Mouse (Mus musculus): ENCODE results near the gene Rabl6. TPM values are rescaled to one million over a fixed set of nuclear protein-coding genes. Genes with fewer than 3 reads are reported as not detected.

Rabl6 gene
- total RNA-seq, 4 experiments from 2014 or later, result 83.3 to 94.6 (median 89.3) TPM

- DNase-seq (ENCODE audit: low spot score in 2 of 2), result no peak
These were observed 11.4 kb downstream of the Rabl6 start for GRCm38 (mm10) chr2:25596765-25597510.

- DNase-seq (ENCODE audit: low spot score in 2 of 2), result no peak
These were observed 16.5 kb downstream of the Rabl6 start for GRCm38 (mm10) chr2:25591863-25592262.

- DNase-seq (ENCODE audit: low spot score in 2 of 2), result no peak
These were observed 20.0 kb downstream of the Rabl6 start for GRCm38 (mm10) chr2:25588227-25588907.

GRCm38 (mm10) chr2:25587290-25587689, 21.0 kb downstream of the Rabl6 start:
- no peak for DNase-seq (ENCODE audit: low spot score in 2 of 2)

GRCm38 (mm10) chr2:25585601-25586000, 22.7 kb downstream of the Rabl6 start:
- no peak for DNase-seq (ENCODE audit: low spot score in 2 of 2)

- DNase-seq (ENCODE audit: low spot score in 2 of 2), result no peak
These were observed 23.5 kb downstream of the Rabl6 start for GRCm38 (mm10) chr2:25584856-25585255.

- no peak for DNase-seq (ENCODE audit: low spot score in 2 of 2)
These were observed 24.2 kb downstream of the Rabl6 start for GRCm38 (mm10) chr2:25584152-25584551.

- no peak for DNase-seq (ENCODE audit: low spot score in 2 of 2)
These were observed 24.8 kb downstream of the Rabl6 start for GRCm38 (mm10) chr2:25583571-25583970.

- no peak for DNase-seq (ENCODE audit: low spot score in 2 of 2)
These were observed 25.2 kb downstream of the Rabl6 start for GRCm38 (mm10) chr2:25583120-25583481.

- no peak for DNase-seq (ENCODE audit: low spot score in 2 of 2)
These were observed 25.7 kb downstream of the Rabl6 start for GRCm38 (mm10) chr2:25582466-25583119.

GRCm38 (mm10) chr2:25581901-25582301, 26.4 kb downstream of the Rabl6 start:
- no peak for DNase-seq (ENCODE audit: low spot score in 2 of 2)

GRCm38 (mm10) chr2:25581294-25581864, 26.9 kb downstream of the Rabl6 start, which contains the start of gene Ajm1:
Gene Ajm1 (minus strand): TSS chr2:25581757.
- DNase-seq (ENCODE audit: low spot score in 2 of 2), result no peak

- no peak for DNase-seq (ENCODE audit: low spot score in 2 of 2)
These were observed 27.7 kb downstream of the Rabl6 start for GRCm38 (mm10) chr2:25580621-25581101.

GRCm38 (mm10) chr2:25579737-25580460, 28.4 kb downstream of the Rabl6 start:
- DNase-seq (ENCODE audit: low spot score in 2 of 2), result no peak

- DNase-seq (ENCODE audit: low spot score in 2 of 2), result no peak
These were observed 29.3 kb downstream of the Rabl6 start for GRCm38 (mm10) chr2:25578796-25579736.

GRCm38 (mm10) chr2:25577951-25578795, 30.1 kb downstream of the Rabl6 start:
- DNase-seq (ENCODE audit: low spot score in 2 of 2), result no peak

- DNase-seq (ENCODE audit: low spot score in 2 of 2), result no peak
These were observed 31.1 kb downstream of the Rabl6 start for GRCm38 (mm10) chr2:25576965-25577891.

All from gastrocnemius, adult 8-10 months (tissue).